Mouse (Mus musculus) cerebellum, adult 11 months (tissue): ENCODE results near the gene Tenm2.

Experiments used
- DNase-seq: peaks from one replicate; pipeline ENCODE4 v3.0.0; 2022

Tenm2 gene

DNA sequence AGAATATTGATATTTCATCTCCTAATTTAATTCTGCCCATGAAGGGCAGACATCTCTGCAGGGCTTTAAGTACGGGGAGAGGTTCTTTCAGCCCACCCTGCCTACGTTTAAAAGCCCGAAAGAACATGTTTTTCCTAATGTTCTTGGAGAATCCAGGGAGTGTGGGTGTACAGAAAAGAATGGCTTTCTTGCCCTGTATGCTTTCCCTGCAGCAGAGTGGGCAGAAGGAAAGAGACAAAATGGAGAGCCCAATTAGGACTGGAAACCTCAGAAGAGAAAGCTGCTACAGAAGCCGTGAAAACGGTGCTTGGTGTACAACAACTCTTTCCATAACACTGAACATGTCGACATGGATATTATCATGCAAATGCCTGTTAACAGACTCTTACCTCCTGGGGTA, 777.3 kb downstream of the Tenm2 start:
- DNase-seq, result no peak

DNA sequence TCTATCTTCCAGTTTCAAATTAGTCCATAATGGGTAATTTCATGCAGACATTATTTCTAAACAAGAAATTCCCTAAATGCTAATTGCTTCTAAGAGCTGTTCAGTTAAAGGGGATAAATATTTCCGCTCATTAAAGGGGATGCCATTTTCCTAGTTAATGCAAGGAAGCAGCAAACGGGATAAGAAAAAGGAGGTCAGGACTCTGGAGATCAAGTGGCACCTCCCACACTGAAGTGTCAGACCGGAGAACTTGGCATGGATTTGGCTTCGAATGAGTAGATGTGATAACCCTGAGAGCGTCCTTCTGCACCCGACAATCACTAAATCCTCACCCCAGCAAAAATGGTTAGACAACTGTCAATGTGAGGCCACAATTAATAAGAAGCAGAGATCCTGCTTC, 781.7 kb downstream of the Tenm2 start:
- DNase-seq, result no peak

DNA sequence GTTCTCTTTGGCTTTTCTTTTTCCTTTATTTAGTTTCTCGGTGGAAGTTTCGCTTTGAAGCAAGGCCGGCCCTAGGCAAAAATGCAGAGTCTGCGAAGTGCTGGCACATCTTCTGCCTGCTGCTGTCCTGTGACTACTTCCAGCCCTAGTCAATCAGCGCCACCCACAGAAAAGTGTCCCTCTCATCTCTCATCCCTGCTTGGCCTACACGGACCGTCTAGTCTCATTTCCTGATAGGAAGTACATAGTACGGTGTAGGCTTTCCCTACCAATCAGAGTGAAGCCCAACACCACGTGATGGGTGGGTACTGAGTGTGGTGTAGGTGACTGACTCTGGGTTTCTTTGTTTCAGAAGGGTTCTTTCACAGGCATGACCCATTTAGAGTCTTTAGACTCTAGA, 783.3 kb downstream of the Tenm2 start:
- DNase-seq, result no peak

DNA sequence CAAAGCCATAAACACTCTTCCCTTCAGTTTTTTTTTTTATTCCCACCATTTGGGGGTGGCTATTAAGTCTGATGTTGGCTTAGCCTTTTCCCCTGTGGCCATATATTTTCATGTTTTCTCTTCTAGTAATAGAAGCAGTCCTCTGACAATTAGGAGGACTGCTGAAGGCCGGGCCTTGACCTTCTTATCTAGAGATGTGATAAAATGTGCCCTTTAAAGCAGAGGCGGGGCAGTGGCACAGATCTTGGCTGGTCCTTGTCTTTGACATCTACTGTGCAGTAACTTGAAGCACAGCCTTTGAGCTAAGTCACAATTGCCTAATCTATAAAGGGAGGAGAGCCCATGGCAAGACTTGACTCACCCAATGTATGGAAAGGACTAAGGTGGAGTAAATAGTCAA, 789.4 kb downstream of the Tenm2 start:
- DNase-seq, result no peak

DNA sequence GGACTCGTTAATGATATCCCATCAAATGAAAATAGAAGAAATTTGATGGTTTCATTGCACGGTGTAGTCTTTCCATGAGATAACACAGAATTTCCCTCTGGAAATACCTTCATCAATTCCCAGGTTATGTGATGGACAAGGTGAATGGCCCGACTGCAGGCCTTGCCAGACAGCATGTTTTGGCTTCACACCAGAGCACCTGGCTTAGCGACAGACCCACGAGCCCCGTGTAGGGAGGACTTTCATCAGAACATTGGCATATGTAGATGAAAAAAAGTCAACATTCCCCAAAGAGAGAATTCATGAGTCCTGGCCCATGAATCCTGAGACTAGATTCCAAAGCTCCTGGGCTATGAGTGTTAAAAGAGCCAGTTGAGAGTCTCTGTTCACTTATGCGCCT, 791.9 kb downstream of the Tenm2 start:
- no peak for DNase-seq

DNA sequence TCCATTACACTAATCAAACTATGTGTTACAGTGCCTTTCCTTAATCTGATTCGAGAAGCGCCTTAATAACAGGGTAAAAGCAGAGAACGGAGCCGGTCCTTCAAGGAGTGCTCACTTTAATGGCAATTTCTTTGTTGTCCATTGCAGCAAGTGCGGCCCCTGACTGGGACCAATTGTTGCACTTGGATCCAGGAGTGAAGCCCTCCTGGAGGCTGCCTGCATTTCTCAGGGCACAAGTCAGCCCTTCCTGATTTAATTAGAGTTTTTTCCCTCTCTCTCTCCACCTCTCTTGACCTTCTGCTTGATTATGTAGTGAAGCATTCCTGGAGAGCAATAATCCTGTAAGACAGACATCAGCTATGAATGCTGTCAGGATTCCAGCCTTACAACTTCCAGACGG, 794.0 kb downstream of the Tenm2 start:
- no peak for DNase-seq

DNA sequence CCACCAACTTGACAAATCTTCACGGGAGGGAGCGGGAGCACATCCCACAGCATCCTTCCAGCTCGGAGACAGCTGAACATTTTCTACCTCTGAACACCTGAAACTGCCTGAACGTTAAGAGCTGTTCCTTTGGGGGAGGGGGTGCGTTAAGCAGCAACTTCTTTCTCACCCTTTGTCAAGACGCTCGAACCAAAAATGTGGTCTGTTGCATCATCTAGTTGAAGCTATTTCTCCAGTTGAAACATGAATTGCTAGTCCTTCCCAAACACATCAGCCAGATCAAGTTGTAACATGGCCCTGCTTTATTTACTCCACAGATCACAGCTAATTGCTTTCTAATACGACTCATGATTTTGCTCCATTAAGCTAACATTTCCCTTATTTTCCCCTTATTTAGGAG, 799.5 kb downstream of the Tenm2 start:
- no peak for DNase-seq

DNA sequence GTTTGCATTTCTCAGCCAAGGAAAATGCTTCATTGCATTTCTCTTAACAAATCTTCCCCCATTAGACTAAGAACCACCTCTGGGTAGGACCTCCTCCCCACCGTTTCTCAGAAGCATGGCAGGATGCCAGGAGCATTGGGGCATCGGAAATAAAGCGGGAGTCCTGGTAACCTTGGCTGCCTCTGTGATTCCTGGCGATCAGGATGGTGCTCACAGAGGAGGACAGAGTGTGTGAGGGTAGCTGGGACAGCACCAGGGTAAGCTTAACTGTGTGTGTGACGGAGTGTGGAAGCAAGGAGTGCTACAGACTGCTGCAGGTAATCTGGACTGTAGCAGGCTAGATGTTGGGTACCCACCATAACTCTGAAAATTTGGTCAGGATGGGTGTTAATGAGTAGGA, 806.8 kb downstream of the Tenm2 start:
- DNase-seq, result no peak

DNA sequence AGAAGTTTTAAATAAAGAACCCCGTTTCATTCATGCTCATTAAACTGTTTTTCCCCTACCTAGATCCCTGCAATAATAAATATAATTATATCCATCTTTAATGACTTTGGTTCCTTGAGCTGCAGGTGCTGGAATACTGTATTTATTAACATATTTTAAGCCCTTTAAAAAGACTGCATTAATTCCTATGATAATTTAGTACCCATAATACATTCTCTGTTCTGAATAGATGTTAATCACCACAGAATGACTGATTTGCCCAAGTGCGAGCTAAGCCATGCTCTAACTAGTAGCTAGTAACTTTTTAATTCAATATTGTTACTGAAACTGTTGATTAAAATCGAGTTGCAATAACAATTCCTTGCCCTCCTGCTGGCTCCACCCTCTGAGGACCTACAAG, 810.8 kb downstream of the Tenm2 start:
- no peak for DNase-seq

DNA sequence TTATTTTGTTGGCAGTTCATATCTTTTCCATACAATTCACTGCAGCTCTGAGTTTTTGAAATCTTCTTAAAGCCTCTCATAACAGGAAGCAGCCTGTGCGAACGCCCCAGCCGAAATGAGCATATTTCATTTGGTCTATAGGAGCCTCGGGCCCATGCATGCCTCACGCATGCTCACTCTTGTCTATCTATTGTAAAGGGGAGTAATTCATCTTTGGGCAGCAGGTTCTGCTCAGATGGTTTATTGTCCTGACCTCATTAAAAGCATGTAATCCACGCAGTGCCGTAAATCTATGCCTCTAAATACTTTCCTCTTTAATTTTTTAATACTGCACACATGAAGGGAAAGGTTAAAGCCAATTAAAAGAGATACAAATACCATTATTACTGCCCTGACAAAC, 815.7 kb downstream of the Tenm2 start:
- no peak for DNase-seq

DNA sequence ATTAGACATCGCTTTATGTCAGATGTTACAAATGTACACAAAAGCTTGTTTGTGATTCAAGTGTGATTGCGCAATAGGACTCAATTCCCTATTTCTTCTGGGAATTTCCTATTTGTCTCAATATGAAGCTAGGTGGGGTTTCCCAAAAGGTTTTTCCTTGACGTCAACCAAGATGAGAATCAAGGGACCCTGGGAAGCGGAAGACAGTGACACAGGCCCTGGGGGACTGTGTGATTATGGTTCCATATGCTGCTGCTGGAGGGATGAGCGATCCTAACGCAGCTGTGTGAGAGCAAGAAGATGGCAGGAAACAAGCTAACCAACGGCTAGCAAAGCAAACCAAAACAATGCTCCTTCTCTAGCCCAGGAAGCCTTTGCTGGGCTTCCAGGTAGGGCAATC, 820.5 kb downstream of the Tenm2 start:
- DNase-seq, result no peak

DNA sequence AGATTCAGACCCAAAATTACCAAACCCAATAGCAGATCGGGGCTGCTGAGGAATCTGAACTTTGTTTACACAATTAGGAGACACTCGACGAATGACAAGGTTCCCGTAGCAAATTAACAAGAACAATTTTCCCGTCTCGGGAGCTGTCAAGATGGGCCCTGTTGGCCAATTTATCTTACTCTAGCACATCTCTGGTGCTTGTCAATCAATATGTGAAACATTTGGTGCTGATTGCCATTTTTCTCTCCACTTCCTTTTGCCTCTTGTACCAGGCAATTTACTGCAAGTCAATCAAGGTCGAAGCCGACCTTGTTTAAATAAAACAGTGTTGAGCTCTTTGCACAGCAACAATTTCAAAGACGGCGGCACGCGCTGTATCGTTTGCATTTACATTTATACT, 824.9 kb downstream of the Tenm2 start:
- DNase-seq, result no peak

DNA sequence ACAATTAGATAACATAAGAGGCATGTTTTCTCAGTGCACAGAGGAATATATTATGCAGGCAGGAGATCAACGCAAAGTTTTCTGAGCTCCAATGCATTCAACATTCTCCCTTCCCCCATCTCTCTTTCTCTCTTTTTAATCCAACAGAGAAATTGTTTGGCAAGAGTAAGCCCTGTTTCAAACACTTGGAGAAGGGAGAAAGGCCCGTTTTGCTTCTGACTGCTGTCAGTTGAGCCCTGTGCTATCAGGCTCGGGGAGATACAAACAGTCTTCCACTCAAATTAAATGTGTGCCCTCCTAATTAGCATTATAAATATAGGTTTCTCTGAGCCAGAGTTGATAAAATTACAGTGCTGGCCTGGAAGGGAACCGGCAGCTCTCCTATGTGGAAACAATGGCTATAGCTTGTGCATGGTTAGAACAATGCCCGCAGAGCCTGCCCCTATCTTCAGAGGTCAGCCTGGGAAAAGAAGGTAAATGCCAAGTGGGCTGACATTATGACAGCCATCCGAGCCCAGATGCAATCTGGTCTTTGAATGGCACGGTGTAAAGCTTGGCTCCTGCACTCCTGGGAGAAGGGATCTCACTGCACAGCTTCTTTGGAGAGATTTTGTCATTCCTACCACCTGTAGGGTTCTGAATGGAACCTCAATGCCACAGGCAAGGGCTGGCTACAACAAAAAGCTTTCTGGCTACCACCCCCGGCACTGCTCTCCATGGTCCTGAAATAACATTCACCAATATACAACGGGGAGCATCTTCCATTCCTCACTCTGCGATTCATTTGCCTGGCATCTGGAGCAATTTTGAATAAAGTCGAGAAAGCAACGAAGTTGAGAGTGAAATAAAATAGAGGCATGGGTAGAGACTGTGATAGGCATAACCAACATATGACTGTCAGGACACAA, 839.7 kb downstream of the Tenm2 start:
- no peak for DNase-seq

DNA sequence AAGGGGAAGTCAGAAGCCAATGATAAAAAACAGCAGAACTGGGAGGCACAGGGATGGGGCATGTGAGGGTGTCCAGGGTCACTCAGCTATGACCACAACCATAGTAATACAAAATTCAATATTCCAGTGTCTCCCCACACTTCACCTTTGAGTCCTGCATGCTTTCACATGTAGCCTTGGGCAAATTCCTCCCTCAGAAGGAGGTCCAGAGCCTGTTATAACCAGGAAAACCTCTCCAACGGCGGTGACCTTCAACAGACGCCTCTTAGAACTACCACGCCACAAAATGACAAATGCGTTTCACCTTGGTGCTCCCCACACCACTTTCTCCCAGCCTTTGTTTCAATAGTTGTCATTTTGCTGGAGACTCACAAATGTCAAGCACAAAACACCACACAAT, 851.1 kb downstream of the Tenm2 start:
- DNase-seq, result no peak

DNA sequence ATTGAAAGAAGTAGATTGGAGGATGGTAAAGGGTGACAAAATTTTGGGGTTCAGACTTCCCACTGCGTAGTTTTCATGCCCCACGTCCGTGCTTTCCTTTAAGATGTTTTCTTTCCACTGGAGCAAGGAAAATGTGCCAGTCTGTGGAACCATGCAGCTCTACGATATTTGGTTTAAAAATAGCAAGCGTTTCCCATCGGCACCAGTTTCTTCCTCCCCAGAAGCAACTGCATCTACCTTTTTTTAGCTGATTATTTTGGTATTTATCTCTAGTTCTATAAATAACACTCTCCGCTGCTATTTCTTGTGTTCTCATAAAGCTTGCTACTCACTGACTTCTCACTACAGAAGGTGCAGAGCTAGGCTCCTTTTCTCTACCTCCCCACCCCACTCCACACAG, 864.0 kb downstream of the Tenm2 start:
- no peak for DNase-seq

DNA sequence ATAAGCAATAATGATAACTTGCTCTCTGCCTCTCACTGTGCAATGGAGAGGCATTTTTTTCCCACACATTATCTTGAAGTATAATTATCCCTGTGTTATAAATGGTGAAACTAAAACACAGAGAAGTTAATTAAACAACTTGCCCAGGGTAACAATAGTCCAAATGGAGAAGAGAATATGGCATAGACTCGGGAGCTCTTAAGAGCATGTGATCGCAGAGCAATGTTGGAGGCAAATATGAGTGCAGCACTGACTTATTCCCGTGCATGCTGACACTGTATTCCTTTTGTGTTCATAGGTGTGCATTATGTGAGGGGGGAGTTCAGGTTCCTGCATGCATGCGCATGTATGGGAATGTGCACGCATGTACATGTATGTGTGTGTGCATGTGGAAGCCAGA, 870.7 kb downstream of the Tenm2 start:
- DNase-seq, result no peak

DNA sequence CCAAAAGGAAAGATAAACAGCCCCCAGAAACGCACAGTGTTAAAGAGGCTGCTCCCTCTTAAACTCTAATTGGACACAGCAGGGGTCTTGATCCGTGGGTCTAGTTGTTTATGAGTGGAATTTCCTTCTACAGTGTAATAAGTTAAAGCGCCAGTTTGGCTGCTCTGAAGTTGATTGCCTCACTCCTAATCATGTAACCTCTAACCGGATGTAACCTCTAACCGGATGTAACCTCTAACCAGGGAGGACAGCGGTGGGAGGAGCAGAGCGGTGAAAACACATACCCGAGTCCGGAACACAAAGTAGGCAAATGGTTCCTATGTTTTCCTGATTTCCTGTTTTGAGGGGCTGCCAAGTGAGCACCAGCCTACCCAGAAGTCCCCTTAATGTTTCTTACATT, 871.3 kb downstream of the Tenm2 start:
- DNase-seq, result no peak

DNA sequence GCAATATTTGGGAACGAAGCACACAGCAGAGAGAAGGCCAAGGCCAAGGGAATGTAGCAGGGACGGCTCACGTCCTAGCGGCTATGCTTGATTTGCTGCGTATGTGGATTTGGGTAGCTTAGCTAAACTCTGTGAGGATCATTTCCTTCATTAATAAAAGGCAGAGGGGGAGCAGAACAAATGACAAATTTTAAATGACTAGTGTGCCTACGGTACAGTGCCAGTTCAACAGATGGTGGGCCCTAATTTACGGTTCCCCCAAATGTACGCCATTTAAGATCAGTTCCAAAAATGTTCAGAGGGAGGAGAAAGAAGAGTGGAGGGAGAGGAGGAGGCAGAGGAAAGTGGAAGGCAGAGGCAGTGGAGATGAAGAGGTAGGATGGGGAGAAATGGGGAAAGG, 873.2 kb downstream of the Tenm2 start:
- no peak for DNase-seq

DNA sequence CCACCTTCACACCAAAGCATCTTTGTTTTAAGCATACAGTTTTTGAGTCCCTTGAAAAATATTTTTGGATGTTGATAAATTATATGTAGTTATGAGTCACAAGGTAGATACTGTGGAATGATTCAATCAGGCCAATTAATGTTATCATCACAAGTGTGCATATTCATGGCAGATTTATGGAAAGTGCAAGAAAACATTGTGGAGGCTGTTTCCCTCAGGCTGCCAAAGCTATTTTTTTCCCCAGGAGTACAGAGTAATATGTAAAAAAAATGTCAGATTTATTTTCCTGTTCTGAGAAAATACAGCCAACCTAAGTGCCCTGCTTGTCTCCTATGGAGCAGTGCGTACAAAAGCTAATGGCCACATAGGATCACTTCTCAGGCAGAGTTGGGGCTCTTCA, 882.5 kb downstream of the Tenm2 start:
- no peak for DNase-seq

DNA sequence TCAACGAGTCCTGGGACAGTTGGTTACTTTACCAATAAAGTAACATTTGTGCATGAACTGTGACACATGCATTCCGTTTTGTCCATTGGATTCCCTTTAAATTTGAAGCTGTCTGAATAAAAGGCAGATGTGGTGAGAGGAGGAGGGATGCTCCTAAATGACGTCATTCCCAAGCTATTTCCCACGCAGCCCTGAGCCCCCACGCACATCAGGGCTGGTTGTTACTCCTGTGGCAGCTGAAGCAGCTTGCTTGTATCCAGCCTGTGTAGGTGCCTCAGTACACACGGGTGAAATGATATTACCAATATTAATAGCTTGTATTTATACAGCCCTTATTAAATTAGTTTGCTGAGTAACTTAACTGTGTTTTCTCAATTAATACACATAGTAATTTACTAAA, 884.0 kb downstream of the Tenm2 start:
- DNase-seq, result no peak

DNA sequence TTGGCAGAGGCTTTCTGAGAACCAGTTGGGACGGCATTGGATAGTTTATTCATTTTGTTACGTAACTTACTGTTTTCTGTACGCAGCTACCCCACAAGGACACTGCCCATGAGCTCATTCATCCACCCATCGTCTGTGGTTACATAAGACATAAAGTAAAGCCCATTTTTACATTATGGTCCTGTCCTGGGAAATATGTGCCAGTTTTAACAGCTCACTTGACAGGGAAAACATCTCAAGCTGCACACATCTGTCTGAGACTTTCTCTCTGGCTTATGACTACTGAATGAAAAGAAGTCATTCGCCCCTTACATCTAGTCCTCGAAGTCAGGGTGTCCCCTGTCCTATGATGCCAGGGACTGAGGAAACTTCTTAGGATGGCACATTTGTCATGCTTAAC, 884.4 kb downstream of the Tenm2 start:
- no peak for DNase-seq

DNA sequence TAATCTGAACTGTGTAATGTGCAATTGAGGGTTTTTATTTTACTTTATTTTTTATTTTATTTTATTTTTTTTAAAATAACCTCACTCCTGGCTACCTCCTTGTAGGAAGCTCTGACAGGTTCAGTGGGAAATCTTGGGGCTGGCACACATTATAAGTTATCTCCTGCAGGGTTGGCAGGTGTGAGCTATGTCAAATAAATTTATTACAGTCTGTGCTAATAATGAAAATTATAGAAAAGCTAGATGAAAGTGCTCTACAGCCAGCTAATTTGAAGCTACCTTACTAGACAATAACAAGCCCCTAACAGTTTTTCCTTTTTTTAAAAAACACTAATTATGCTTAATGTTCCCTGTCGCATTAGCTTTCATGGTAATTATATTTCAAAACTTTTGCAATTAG, 885.5 kb downstream of the Tenm2 start:
- DNase-seq, result no peak

DNA sequence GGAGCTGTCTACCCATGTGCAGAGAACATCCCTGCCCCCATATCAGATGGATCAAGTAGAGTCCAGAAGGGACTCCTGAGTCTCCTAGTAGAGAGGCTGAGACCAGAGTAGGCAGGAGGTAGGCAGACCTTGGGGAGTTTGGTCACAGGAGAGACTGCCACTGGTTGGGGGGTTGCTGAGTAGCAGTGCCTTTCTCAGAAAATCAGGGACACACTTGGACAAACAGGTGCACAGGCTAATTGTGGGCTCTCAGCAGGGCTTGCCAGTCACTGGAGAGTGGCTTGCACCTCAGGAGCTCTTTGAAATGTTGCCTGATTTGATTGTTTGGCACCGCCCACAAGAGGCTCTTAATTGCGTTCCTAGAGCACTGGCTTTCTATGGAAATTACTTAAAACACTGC, 885.9 kb downstream of the Tenm2 start:
- peak; percentile 18 for DNase-seq

DNA sequence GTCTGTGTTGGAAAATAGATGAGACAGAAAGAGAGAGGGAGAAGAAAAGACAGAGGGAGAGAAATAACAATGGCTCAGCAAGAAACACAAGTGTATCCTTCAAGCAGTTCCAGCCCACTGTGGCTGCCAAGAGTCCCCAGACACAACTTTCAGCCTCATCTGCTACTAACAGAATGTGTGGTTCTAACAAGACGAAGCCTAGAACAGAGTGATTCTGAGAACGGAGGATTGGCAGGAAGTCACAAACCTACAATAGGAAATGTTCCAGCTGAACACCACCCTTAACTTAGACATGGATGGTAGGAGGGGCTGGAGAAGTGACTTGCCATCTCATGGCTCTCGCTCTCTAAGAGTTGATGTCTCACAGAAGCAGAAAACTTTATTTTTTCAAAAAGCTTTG, 894.0 kb downstream of the Tenm2 start:
- DNase-seq, result no peak

DNA sequence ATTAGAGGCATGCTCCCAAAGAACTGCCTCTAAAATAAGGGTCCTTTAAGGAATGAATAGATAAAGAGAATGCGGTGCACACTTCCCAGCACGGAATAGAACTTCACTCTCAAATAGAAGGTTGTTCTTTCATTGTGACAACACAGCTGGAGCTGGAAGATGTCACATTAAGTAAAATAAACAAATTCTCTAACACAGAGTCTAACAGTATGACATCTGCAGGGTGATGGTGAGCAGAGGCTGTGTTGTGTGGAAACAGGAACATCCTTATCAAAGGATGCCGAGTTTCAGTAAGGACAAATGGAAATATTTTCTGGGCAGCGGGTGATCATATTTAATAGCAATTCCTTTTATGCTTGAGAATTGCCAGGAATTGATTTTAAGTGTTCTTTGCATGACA, 897.3 kb downstream of the Tenm2 start:
- no peak for DNase-seq
